Mouse (Mus musculus) spleen, adult 2 months (tissue): Measurements from ENCODE around the gene Eif2b1. TPM values are rescaled to one million over a fixed set of nuclear protein-coding genes. Genes with fewer than 3 reads are reported as not detected.

Source experiments
- DNase-seq, 2 experiments: peaks; one replicate each; pipeline versions ENCODE4 v3.0.0 to v3.0.0-alpha.2; 2012 to 2021; ENCODE audit warnings: low spot score in 2 of 2, low read depth in 1 of 2
- H3K27ac ChIP-seq: fragments of 200-500 bp; 2 replicates; pipeline ENCODE4 v1.5.1; 2012; ENCODE audit warnings: low read length, inconsistent platforms; ENCODE audit not compliant: insufficient read depth
- H3K27me3 ChIP-seq: fragments of 200-500 bp; 2 replicates; pipeline ENCODE4 v1.6.1; 2012; ENCODE audit warnings: mild to moderate bottlenecking, moderate library complexity, low read length, inconsistent platforms; ENCODE audit not compliant: control insufficient read depth, insufficient read depth
- H3K36me3 ChIP-seq: fragments of 200-500 bp; 2 replicates; pipeline ENCODE4 v1.6.1; 2012; ENCODE audit warnings: mild to moderate bottlenecking, low read length, inconsistent platforms; ENCODE audit not compliant: control insufficient read depth, insufficient read depth
- H3K4me1 ChIP-seq: fragments of 200-500 bp; 2 replicates; pipeline ENCODE4 v1.6.1; 2011; ENCODE audit warnings: inconsistent platforms; ENCODE audit not compliant: control insufficient read depth, insufficient read depth, insufficient read length
- H3K4me3 ChIP-seq: fragments of 200-500 bp; 2 replicates; pipeline ENCODE4 v1.5.1; 2011; ENCODE audit warnings: mild to moderate bottlenecking, inconsistent platforms; ENCODE audit not compliant: insufficient read depth, insufficient read length; ENCODE audit errors: extremely low read depth
- CTCF ChIP-seq: fragments of 200-500 bp; IDR thresholded peaks from 2 replicates; pipeline ENCODE4 v1.5.1; 2011; ENCODE audit warnings: mild to moderate bottlenecking, inconsistent platforms; ENCODE audit not compliant: insufficient read depth, insufficient read length, insufficient replicate concordance; ENCODE audit errors: extremely low read depth
- POLR2A ChIP-seq: fragments of 200-500 bp; IDR thresholded peaks from 2 replicates; pipeline ENCODE4 v1.6.1; 2011; ENCODE audit warnings: low read depth, low read length, inconsistent platforms
- WGBS: fragments of 180-500 bp; shearing (Covaris S2); methylation state at CpG from one replicate; pipeline ENCODE4 v1.1.7; 2018; 5-methylcytosine and 5-hydroxymethylcytosine counted together
- polyA plus RNA-seq: library from polyadenylated mRNA; depleted of rRNA; stranded (reverse); fragments of >200 nt; gene quantifications from 2 replicates; pipeline ENCODE4 v1.2.3, GENCODE M21; 2012; rRNA removed

Eif2b1 gene
- polyA plus RNA-seq, result 9.8 and 11.6 TPM in 2 replicates

DNA sequence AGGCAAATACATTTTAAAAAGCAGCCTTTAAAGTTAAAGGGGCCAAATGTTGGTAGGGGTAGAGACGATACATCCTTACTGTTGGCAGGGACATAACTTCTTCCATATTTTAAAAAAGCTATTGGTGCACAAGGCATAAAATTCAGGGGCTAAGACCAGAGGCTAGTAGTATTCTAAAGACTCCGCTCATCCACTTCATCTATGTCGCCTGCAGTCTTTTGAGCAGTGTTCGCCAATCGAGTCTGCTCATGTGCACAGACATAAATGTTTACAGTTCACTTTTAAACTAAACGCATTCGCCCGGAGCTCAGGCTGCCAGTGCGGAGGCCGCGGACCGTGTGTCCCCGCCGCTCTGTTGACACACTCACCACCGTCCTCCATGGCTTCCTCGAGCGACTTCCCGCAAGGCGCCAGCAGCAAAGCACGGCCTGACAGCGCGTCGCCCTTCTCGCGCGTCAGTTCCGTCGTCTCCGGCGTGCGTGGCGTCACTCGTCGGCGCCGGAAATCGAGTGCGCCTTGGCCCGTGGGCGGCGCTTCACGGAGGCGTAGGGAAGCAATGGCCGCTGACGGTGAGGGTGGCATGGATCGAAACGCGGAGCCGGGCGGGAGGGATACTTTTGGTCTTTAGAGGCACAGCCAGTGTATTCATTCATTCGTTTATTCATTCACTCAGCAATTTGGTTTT is at the start of gene Eif2b1, which contains the start of gene Gtf2h3:
TSS of gene Eif2b1 (minus strand) at position 499 of the 685 bp plus-strand sequence.
TSS of gene Gtf2h3 (plus strand) at position 508 of the 685 bp plus-strand sequence.
- H3K27me3 ChIP-seq, result no peaks in the 10 kb centered on the region
- WGBS, result under 1% methylated on average over 51 of the region's 51 CpGs

DNA sequence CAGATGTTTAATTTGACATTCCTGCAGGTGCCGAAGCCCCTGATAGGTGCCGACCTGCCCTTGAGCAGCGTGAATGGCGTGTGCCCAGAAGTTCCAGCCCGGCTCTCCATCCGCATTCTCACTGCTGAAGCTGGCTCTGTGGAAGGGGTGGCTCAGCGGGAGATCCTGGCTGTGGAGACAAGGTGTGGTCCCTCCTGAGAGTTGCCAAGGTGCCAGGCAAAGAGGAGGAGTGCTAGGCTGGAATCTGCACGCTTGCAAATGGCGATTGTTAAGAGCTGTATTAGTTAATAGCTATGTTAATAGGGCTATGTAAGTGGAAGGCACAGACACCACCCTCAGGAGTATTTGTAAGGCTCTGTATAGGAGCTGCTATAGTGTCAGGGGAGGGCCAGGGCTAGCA is 45.4 kb upstream of the Eif2b1 start:
- no peak for TF ChIP-seq POLR2A
- no peak for TF ChIP-seq CTCF
- Histone ChIP-seq H3K36me3 (no peaks in the 10 kb centered on the region), H3K4me3 (no peak overlapping the region), H3K4me1 (peaks cover 4% of the 10 kb centered on the region), H3K27ac (no peak overlapping the region), H3K27me3 (no peaks in the 10 kb centered on the region)
- DNase-seq, result no peak
- WGBS, result 98% methylated on average over 9 of the region's 9 CpGs

More for the DNA sequence above, at the start of gene Eif2b1, which contains the start of gene Gtf2h3:
- Histone ChIP-seq H3K36me3 (peaks cover 18% of the 10 kb centered on the region), H3K27ac (peak within 1 kb of the TSS; percentile 36; the same call in 1 of the 2 replicates), H3K4me1 (peaks cover 5% of the 10 kb centered on the region; the same call in 1 of the 2 replicates), H3K4me3 (peak within 1 kb of the TSS; percentile 67)
- DNase-seq, result peak; percentile 82 to 92
- TF ChIP-seq POLR2A (peak; percentile 55), CTCF (no peak)

DNA sequence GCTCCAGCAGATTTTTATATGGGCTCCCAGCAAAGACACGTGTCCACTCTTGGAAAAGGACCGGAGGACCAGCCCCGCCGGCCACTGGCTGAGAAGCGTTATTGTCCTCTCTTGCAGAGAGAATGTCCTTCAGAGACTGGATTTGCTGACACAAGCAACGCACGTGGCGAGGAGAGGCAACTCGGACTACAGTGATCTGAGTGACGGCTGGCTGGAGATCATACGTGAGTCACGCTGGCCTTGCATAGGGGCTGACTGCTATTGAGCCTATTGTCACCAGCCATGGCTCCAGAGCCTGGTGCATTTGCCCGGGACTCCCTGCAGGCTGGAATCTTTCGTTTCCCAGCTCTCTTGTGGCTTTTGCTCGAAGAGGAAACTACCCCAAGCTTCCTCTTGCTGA is 44.0 kb upstream of the Eif2b1 start:
- H3K4me3 ChIP-seq, result no peak overlapping the region
- DNase-seq, result no peak
- no peaks in the 10 kb centered on the region for H3K36me3 ChIP-seq
- no peaks in the 10 kb centered on the region for H3K27me3 ChIP-seq
- H3K27ac ChIP-seq, result no peak overlapping the region
- H3K4me1 ChIP-seq, result no peaks in the 10 kb centered on the region
- TF ChIP-seq CTCF, result no peak
- TF ChIP-seq POLR2A, result no peak
- 72% methylated on average over 15 of the region's 15 CpGs for WGBS

- TF ChIP-seq CTCF (no peak), POLR2A (no peak)
- Histone ChIP-seq H3K36me3 (no peaks in the 10 kb centered on the region), H3K27ac (no peak overlapping the region), H3K4me1 (no peaks in the 10 kb centered on the region), H3K4me3 (no peak overlapping the region), H3K27me3 (no peaks in the 10 kb centered on the region)
- WGBS, result 57% methylated on average over 13 of the region's 13 CpGs
- no peak for DNase-seq
These were observed 42.4 kb upstream of the Eif2b1 start for GRCm38 (mm10) chr5:124621362-124621761.

DNA sequence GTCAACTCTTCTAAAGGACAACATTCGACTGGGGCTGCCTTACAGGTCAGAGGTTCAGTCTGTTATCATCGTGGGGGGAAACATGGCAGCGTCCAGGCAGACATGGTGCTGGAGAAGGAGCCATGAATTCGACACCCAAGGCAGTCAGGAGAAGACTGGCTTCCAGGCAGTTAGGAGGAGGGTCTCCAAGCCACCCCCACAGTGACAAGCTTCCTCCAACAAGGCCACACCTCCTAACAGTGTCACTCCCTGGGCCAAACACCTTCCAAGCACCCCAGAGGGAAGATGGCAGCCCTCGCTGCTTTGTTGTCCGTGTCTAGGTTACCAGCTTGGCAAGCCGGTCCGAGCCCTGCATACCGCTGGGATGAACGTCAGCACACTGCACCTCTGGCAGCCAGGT is 39.8 kb upstream of the Eif2b1 start:
- no peaks in the 10 kb centered on the region for H3K27me3 ChIP-seq
- no peaks in the 10 kb centered on the region for H3K36me3 ChIP-seq
- H3K27ac ChIP-seq, result no peak overlapping the region
- H3K4me1 ChIP-seq, result no peaks in the 10 kb centered on the region
- no peak overlapping the region for H3K4me3 ChIP-seq
- DNase-seq, result no peak
- TF ChIP-seq CTCF (no peak), POLR2A (no peak)
- WGBS, result 93% methylated on average over 10 of the region's 10 CpGs

- TF ChIP-seq POLR2A, result no peak
- TF ChIP-seq CTCF, result no peak
- Histone ChIP-seq H3K4me1 (no peaks in the 10 kb centered on the region), H3K4me3 (no peak overlapping the region), H3K36me3 (no peaks in the 10 kb centered on the region), H3K27ac (no peak overlapping the region), H3K27me3 (no peaks in the 10 kb centered on the region)
- DNase-seq, result no peak
- 28% methylated on average over 11 of the region's 11 CpGs for WGBS
These were observed 35.8 kb upstream of the Eif2b1 start for GRCm38 (mm10) chr5:124614709-124615108.

GRCm38 (mm10) chr5:124610965-124611364 is 32.0 kb upstream of the Eif2b1 start:
- Histone ChIP-seq H3K27ac (no peak overlapping the region), H3K27me3 (no peaks in the 10 kb centered on the region), H3K4me1 (no peaks in the 10 kb centered on the region), H3K36me3 (no peaks in the 10 kb centered on the region), H3K4me3 (no peak overlapping the region)
- TF ChIP-seq POLR2A (no peak), CTCF (no peak; the same call in 1 of the 2 replicates)
- DNase-seq, result no peak
- 67% methylated on average over 10 of the region's 10 CpGs for WGBS
